Mouse (Mus musculus) olfactory bulb, adult 2 months (tissue): Measurements from ENCODE around the gene Tm7sf3.

Source experiments
- CTCF ChIP-seq: fragments of 200-500 bp; IDR thresholded peaks from 2 replicates; pipeline ENCODE4 v1.5.1; 2012; ENCODE audit warnings: low read depth, mild to moderate bottlenecking, low read length, moderate library complexity; ENCODE audit not compliant: insufficient read depth
- POLR2A ChIP-seq: fragments of 200-500 bp; IDR thresholded peaks from 2 replicates; pipeline ENCODE4 v1.6.1; 2012; ENCODE audit warnings: mild to moderate bottlenecking, low read depth, low read length, moderate library complexity; ENCODE audit not compliant: insufficient read depth

GRCm38 (mm10) chr6:146585134-146585533, 57.5 kb downstream of the Tm7sf3 start:
- no peak for TF ChIP-seq POLR2A
- TF ChIP-seq CTCF: no peak
